In the genomic region with DNA sequence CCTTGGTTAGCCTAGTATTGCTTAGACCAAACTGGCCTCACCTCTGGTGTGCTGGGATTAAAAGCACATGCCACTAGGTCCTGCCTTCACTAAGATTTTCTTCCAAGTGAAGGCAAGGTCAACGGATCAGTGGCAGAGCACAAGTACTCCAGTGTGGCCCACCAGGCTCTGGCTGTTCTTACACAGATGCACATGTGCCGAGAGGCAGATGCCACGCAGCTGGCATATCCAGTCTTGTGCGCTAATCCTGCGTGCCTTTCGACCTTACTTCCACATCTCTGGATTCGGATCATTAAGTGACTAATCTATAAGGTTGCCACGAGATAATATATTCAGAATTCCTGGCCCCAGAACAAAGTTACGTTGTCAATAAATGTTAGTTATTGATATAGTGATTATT, we compare ENCODE assay signal across 7 mouse cellular contexts. TPM values are rescaled to one million over a fixed set of nuclear protein-coding genes. Genes with fewer than 3 reads are reported as not detected.
A peak's percentile ranks its signal among the peaks of the same experiment; 100 is the strongest.
DNase-seq lines count a peak whose midpoint lies in the region; ATAC-seq and TF ChIP-seq lines count a peak whose summit lies in the region.

No protein-coding gene starts in this region.

- peaks cover 4% of the 10 kb centered on the region; the same call in 1 of the 2 replicates for H3K9me3 ChIP-seq in lung, postnatal 0 days (ENCODE audit: low read length)
- no peaks in the 10 kb centered on the region for H3K9me3 ChIP-seq in forebrain, embryonic 11.5 days (ENCODE audit: control insufficient read depth, low read length)
- peaks cover 4% of the 10 kb centered on the region; the same call in 1 of the 2 replicates for H3K9me3 ChIP-seq in liver, embryonic 13.5 days (replicated peaks)
- no peaks in the 10 kb centered on the region for H3K9me3 ChIP-seq in stomach, postnatal 0 days (ENCODE audit: control insufficient read depth, low read length)

- ATAC-seq in lung, postnatal 0 days: no peak
- no peak for ATAC-seq in forebrain, embryonic 11.5 days (replicated peaks; ENCODE audit: low FRiP score)
- ATAC-seq in liver, embryonic 13.5 days (ENCODE audit: low read depth): no peak
- ATAC-seq in stomach, postnatal 0 days (ENCODE audit: low FRiP score, low TSS enrichment): 0 out of 2 replicates have a peak, but pooled peaks have one; percentile 21

- WGBS in lung, postnatal 0 days: 29% methylated on average over 9 of the region's 9 CpGs
- 38% methylated on average over 9 of the region's 9 CpGs for WGBS in forebrain, embryonic 11.5 days
- WGBS in liver, embryonic 13.5 days (ENCODE audit: insufficient replicate concordance): 45% methylated on average over 9 of the region's 9 CpGs
- 20% methylated on average over 9 of the region's 9 CpGs for WGBS in stomach, postnatal 0 days

- peak overlapping the region; percentile 94 for H3K4me2 ChIP-seq in lung, postnatal 0 days (replicated peaks; ENCODE audit: low read depth, low read length)
- H3K4me2 ChIP-seq in forebrain, embryonic 11.5 days (ENCODE audit: low read depth, low read length, severe bottlenecking): peak overlapping the region; percentile 92
- peak overlapping the region; percentile 87 for H3K4me2 ChIP-seq in liver, embryonic 13.5 days
- peak overlapping the region; percentile 92 for H3K4me2 ChIP-seq in stomach, postnatal 0 days (replicated peaks; ENCODE audit: low read depth)

- H3K36me3 ChIP-seq in lung, postnatal 0 days (ENCODE audit: insufficient read depth, low read length): no peaks in the 10 kb centered on the region
- no peaks in the 10 kb centered on the region for H3K36me3 ChIP-seq in forebrain, embryonic 11.5 days (ENCODE audit: control insufficient read depth, insufficient read depth, low read length)
- no peaks in the 10 kb centered on the region for H3K36me3 ChIP-seq in liver, embryonic 13.5 days
- no peaks in the 10 kb centered on the region for H3K36me3 ChIP-seq in stomach, postnatal 0 days (ENCODE audit: control insufficient read depth, insufficient read depth, low read length)

- no peak for TF ChIP-seq EP300 in lung, postnatal 0 days (IDR thresholded peaks at IDR 0.05)
- no peak for TF ChIP-seq EP300 in stomach, postnatal 0 days (optimal IDR thresholded peaks at IDR 0.05)

- no peak for DNase-seq in lung, postnatal 0 days (ENCODE audit: low spot score)
- DNase-seq in lung, postnatal 4 days: no peak
- no peak for DNase-seq in forebrain, embryonic 11.5 days (ENCODE audit: low spot score)
- DNase-seq in liver, embryonic 13.5 days: no peak
- DNase-seq in stomach, postnatal 0 days (ENCODE audit: low spot score): no peak
- no peak for DNase-seq in ovary, adult 18-20 months (ENCODE audit: low spot score)
- no peak for DNase-seq in left cerebral cortex, postnatal 14 days (ENCODE audit: low spot score in 2 of 2)

- H3K9ac ChIP-seq in lung, postnatal 0 days (replicated peaks; ENCODE audit: low read depth): 0 out of 2 replicates have a peak overlapping the region, but pooled peaks have one; percentile 30
- peak overlapping the region; percentile 85 for H3K9ac ChIP-seq in forebrain, embryonic 11.5 days (ENCODE audit: low read length)
- no peak overlapping the region for H3K9ac ChIP-seq in liver, embryonic 13.5 days
- peak overlapping the region; percentile 75 for H3K9ac ChIP-seq in stomach, postnatal 0 days (ENCODE audit: low read length)

- H3K4me3 ChIP-seq in lung, postnatal 0 days (ENCODE audit: low read depth, low read length): peak overlapping the region; percentile 65
- peak overlapping the region; percentile 78 for H3K4me3 ChIP-seq in forebrain, embryonic 11.5 days (ENCODE audit: low read depth, low read length)
- peak overlapping the region; percentile 65 for H3K4me3 ChIP-seq in liver, embryonic 13.5 days (replicated peaks)
- peak overlapping the region; percentile 73 for H3K4me3 ChIP-seq in stomach, postnatal 0 days (ENCODE audit: low read depth, low read length)

- no peaks in the 10 kb centered on the region for H3K27me3 ChIP-seq in lung, postnatal 0 days (replicated peaks; ENCODE audit: insufficient read depth, low read length)
- H3K27me3 ChIP-seq in forebrain, embryonic 11.5 days (ENCODE audit: control insufficient read depth, insufficient read depth, low read length): no peaks in the 10 kb centered on the region
- H3K27me3 ChIP-seq in liver, embryonic 13.5 days: no peaks in the 10 kb centered on the region
- H3K27me3 ChIP-seq in stomach, postnatal 0 days (ENCODE audit: control insufficient read depth, insufficient read depth, low read length): no peaks in the 10 kb centered on the region

- H3K27ac ChIP-seq in lung, postnatal 0 days (ENCODE audit: low read length): no peak overlapping the region
- H3K27ac ChIP-seq in forebrain, embryonic 11.5 days (ENCODE audit: low read depth, low read length): no peak overlapping the region
- H3K27ac ChIP-seq in liver, embryonic 13.5 days: no peak overlapping the region
- peak overlapping the region; percentile 91; the same call in 1 of the 2 replicates for H3K27ac ChIP-seq in stomach, postnatal 0 days (replicated peaks)

- intact Hi-C loops in left cerebral cortex, postnatal 14 days (cut with DNase I): no loop called here

- no peak for TF ChIP-seq CTCF in lung, postnatal 0 days (IDR thresholded peaks at IDR 0.05)
- TF ChIP-seq CTCF in stomach, postnatal 0 days (IDR thresholded peaks at IDR 0.05; ENCODE audit: low read depth): no peak

- H3K4me1 ChIP-seq in lung, postnatal 0 days (ENCODE audit: insufficient read depth, low read depth, low read length): peaks cover 5% of the 10 kb centered on the region; the same call in 1 of the 2 replicates
- H3K4me1 ChIP-seq in forebrain, embryonic 11.5 days (replicated peaks; ENCODE audit: control insufficient read depth, insufficient read depth, low read length): peaks cover 3% of the 10 kb centered on the region
- peaks cover 43% of the 10 kb centered on the region for H3K4me1 ChIP-seq in liver, embryonic 13.5 days (replicated peaks)
- no peaks in the 10 kb centered on the region for H3K4me1 ChIP-seq in stomach, postnatal 0 days (replicated peaks; ENCODE audit: control insufficient read depth, insufficient read depth)

RNA-seq across cellular contexts. Expression of a gene that starts 0.4 kb away (rescaled TPM):
- polyA plus RNA-seq in lung, postnatal 0 days (2015; fragmentation: Nextera tagmentation; extraction: Ambion mirVana): 10.6 and 11.9 TPM in 2 replicates
- polyA plus RNA-seq in forebrain, embryonic 11.5 days (2014; fragmentation: Nextera tagmentation; extraction: Ambion mirVana): 18.4 TPM in 2 replicates
- polyA plus RNA-seq in liver, embryonic 13.5 days (2015; fragmentation: Nextera tagmentation; extraction: Ambion mirVana): 6.1 and 6.5 TPM in 2 replicates
- 16.4 and 16.9 TPM in 2 replicates for polyA plus RNA-seq in stomach, postnatal 0 days (2015; fragmentation: Nextera tagmentation; extraction: Ambion mirVana)
- 10 to 100 TPM; 10.2 to 10.5 TPM for total RNA-seq in left cerebral cortex, postnatal 14 days (2021)

RNA-seq across cellular contexts. Expression of a gene that starts 32.4 kb away (rescaled TPM):
- polyA plus RNA-seq in lung, postnatal 0 days (2015; fragmentation: Nextera tagmentation; extraction: Ambion mirVana): 0.16 and 0.27 TPM in 2 replicates
- polyA plus RNA-seq in forebrain, embryonic 11.5 days (2014; fragmentation: Nextera tagmentation; extraction: Ambion mirVana): 18.4 and 24.9 TPM in 2 replicates
- 0.16 and 0.29 TPM in 2 replicates for polyA plus RNA-seq in liver, embryonic 13.5 days (2015; fragmentation: Nextera tagmentation; extraction: Ambion mirVana)
- polyA plus RNA-seq in stomach, postnatal 0 days (2015; fragmentation: Nextera tagmentation; extraction: Ambion mirVana): 0.89 and 1.1 TPM in 2 replicates
- total RNA-seq in left cerebral cortex, postnatal 14 days (2021): 10 to 100 TPM; 43.5 to 44.2 TPM

RNA-seq across cellular contexts. Expression of a gene that starts 33.8 kb away (rescaled TPM):
- polyA plus RNA-seq in lung, postnatal 0 days (2015; fragmentation: Nextera tagmentation; extraction: Ambion mirVana): 10.1 and 11.3 TPM in 2 replicates
- 36.3 and 38.6 TPM in 2 replicates for polyA plus RNA-seq in forebrain, embryonic 11.5 days (2014; fragmentation: Nextera tagmentation; extraction: Ambion mirVana)
- polyA plus RNA-seq in liver, embryonic 13.5 days (2015; fragmentation: Nextera tagmentation; extraction: Ambion mirVana): 297 and 348 TPM in 2 replicates
- polyA plus RNA-seq in stomach, postnatal 0 days (2015; fragmentation: Nextera tagmentation; extraction: Ambion mirVana): 3.6 and 6.0 TPM in 2 replicates
- 100 to 1,000 TPM in 1 of 2 experiments, 10 to 100 TPM in 1; 90.5 to 105 TPM for total RNA-seq in left cerebral cortex, postnatal 14 days (2021)

RNA-seq across cellular contexts. Expression of a gene that starts 38.1 kb away (rescaled TPM):
- polyA plus RNA-seq in lung, postnatal 0 days (2015; fragmentation: Nextera tagmentation; extraction: Ambion mirVana): not detected in 2 replicates
- polyA plus RNA-seq in forebrain, embryonic 11.5 days (2014; fragmentation: Nextera tagmentation; extraction: Ambion mirVana): not detected in 2 replicates
- 0.09 and 0.24 TPM in 2 replicates for polyA plus RNA-seq in liver, embryonic 13.5 days (2015; fragmentation: Nextera tagmentation; extraction: Ambion mirVana)
- 0.10 TPM in 1 of 2 replicates, not detected in the other for polyA plus RNA-seq in stomach, postnatal 0 days (2015; fragmentation: Nextera tagmentation; extraction: Ambion mirVana)
- total RNA-seq in left cerebral cortex, postnatal 14 days (2021): 1 to 10 TPM; 1.2 to 1.3 TPM

RNA-seq across cellular contexts. Expression of a gene that starts 43.1 kb away (rescaled TPM):
- polyA plus RNA-seq in lung, postnatal 0 days (2015; fragmentation: Nextera tagmentation; extraction: Ambion mirVana): 0.43 and 0.51 TPM in 2 replicates
- not detected in 2 replicates for polyA plus RNA-seq in forebrain, embryonic 11.5 days (2014; fragmentation: Nextera tagmentation; extraction: Ambion mirVana)
- 0.07 TPM in 1 of 2 replicates, not detected in the other for polyA plus RNA-seq in liver, embryonic 13.5 days (2015; fragmentation: Nextera tagmentation; extraction: Ambion mirVana)
- polyA plus RNA-seq in stomach, postnatal 0 days (2015; fragmentation: Nextera tagmentation; extraction: Ambion mirVana): 0.23 and 0.39 TPM in 2 replicates
- not detected for total RNA-seq in left cerebral cortex, postnatal 14 days (2021)
